Mouse (Mus musculus) cerebellum, adult 11-12 months (tissue): Measurements from ENCODE around the gene Zap70.

Experiments used
- DNase-seq: peaks from one replicate; pipeline ENCODE4 v3.0.0; 2022

Zap70 gene

DNA sequence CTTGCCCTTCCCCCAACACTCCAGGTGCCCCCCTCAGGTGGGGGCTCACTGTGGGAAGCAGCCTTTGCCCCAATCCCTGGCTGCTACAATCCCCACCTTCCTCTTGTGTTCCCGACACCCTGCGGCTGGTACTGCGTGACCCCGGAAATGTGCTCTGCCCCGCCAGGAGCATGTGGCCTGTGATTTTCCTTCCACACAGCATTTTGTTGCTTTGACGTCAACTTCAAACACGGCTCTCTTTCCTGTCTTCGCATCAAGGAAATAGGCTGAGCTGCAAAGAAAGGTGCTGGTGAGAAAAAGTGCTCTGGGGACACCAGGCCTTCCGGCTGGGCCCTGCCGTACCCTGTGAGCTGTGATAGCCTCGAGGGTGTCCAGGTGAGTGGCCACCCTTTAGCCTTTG, at the start of gene Zap70:
Gene Zap70 (plus strand): TSS at position 231 of the 400 bp plus-strand sequence.
- no peak for DNase-seq

DNA sequence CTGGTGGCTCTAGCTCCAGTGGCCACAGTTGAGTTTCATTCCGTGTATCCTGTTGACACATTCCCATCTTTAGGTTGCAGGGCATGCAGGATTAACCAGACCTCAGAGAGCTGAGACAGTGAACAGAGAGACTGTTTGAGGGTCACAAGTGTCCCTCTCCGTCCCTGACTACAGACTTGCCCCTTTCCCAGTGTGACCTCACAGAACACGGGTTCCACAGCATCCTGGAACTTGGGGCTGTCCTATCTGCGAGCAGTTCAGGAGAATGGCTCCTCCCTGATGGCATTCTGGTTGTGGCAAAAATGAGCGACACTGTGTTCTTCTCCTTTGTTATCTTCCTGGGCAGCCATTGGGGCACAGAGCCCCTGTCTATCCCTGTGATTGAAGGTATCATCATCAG, 47.3 kb upstream of the Zap70 start, which contains the start of gene Actr1b:
Gene Actr1b (minus strand): TSS at position 112 of the 400 bp plus-strand sequence.
- no peak for DNase-seq

GRCm38 (mm10) chr1:36718786-36719185, 42.8 kb upstream of the Zap70 start:
- no peak for DNase-seq

DNA sequence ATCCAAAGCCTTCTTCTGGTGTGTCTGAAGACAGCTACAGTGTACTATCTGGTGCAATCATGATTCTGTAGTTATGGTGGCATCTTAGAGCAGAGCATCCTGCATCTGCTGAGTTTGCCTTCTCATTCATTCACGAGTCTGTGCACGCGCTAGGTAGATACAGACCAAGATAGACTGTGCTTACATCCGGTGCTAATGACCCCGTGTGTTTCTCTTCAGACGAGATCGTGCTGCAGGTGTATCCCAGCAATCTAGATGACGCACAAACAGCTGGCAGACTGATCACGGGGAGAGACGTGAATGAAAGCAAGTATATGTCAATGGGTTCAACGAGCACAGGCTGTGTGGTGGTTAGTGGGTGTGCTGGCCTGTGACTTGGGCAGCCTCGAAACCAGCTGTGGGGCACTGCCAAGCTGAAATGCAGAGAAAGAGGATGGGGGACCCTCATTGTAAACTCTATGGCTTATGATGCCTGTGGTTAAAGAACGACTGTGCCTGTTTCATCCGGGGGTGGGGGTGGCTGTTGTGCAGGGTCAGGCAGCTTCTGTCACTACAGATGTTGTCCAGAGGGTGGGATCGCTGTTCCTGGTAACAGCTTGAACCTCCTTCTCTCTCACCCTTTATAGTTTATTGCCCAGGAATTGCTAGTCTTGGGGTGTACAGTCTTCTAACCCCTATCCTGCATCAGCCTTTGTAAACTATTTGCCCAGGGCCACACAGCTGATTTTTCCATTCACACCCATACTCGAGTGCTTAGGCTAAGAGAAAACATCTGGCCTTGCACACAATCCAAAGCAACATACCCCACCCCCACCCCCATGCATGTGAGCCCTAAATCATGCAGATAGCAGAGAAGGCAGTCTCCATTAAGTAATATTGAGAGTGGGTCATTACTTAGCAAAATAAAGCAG, 38.2 kb upstream of the Zap70 start:
- DNase-seq: no peak

DNA sequence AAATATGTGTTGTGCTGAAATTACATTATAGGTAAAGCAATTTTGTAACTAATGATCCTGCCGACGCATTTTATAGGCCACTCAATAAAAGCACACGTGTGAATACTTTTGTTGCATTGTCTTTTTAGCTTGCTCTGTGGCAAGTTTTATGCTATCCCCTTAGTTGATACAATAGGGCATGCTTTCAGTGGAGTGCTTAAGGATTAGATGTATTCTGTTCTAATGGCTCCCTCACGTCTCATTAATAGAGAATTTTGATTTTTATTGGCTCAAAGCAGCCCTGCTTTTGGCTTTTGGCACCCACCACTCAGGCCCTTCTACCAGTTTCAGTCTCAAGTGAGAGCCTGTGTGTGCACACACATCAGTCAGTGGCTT, 37.6 kb upstream of the Zap70 start:
- no peak for DNase-seq

DNA sequence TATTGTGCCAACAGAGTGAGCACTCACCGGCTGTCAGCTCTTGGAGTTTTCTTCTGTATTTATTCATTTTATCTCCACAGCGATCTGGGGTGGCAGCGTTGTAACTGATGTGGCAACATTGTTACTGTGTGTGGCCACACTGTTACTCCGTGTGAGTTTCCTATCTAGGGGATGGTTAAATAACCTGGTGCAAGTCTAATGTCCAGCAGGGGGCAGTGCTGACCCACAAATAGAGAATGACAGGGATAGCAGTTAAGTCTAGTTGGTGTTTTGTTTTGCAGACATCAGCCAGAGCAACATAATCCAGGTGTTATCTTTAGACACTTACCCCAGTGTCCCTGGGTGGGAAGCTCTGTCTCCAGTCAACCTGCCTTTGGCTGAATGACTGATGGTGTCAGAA, 24.3 kb upstream of the Zap70 start:
- peak; percentile 57 for DNase-seq

DNA sequence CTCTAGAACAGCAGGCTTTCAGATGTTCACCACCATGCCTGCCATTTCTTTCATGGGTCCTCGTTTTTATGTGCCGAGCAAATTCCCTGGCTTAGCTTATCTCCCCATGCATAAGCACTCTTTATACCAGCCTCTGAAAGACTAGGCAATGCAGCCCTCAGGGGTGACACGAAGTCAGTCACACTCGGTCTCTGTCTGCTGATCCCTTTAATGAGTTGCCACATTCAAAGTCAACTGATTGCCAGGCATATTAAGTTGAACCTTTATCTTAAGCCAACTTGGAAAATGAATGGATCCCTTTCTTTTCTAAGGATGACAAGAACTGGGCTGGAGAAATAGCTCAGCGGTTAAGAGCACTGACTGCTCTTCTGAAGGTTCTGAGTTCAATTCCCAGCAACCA, 22.4 kb upstream of the Zap70 start:
- DNase-seq: no peak

DNA sequence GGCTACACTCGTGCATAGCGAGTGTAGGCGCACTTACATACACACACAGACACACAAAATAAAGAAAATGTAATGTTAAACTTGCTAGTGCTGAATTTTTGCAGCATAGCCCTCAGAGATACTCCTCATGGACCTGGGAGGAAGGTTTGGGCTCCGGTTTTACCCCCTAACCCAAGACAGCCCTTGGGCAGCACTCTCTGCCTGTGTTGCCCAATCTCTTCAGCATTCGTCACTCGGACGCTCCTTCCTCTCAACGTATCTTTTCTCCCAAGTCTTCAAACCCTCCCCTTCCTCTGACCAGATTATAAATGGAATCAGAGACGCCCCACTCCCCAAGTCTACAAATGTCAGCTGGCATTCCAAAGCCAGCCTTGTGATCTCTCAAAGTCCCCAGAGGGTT, 18.6 kb upstream of the Zap70 start:
- DNase-seq: no peak

GRCm38 (mm10) chr1:36744268-36744944, 17.2 kb upstream of the Zap70 start:
- DNase-seq: peak; percentile 63

GRCm38 (mm10) chr1:36745661-36746060, 15.9 kb upstream of the Zap70 start:
- no peak for DNase-seq

DNA sequence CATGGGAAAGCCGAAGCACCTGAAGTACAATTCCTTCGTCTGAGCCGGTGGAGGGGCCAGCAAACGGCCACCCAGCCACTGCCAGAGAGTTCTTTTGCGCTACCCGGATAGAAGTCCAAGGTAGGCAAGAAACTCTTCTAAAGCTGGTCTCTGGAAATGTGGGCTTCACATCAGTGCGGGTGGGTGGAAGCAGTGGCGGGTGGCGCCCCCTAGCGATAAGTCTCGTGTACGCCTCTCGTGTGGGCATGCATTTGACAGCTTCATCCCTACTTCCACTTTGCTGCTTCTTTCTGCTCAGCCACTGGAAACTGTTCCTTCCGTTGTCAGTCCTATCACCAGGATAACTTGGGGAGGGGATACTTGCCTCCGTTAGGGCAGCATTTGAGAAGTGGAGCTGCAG, 15.1 kb upstream of the Zap70 start:
- DNase-seq: no peak

- no peak for DNase-seq
These were observed 7.5 kb upstream of the Zap70 start for GRCm38 (mm10) chr1:36753932-36754675.

GRCm38 (mm10) chr1:36758553-36758952, 3.0 kb upstream of the Zap70 start:
- DNase-seq: no peak

DNA sequence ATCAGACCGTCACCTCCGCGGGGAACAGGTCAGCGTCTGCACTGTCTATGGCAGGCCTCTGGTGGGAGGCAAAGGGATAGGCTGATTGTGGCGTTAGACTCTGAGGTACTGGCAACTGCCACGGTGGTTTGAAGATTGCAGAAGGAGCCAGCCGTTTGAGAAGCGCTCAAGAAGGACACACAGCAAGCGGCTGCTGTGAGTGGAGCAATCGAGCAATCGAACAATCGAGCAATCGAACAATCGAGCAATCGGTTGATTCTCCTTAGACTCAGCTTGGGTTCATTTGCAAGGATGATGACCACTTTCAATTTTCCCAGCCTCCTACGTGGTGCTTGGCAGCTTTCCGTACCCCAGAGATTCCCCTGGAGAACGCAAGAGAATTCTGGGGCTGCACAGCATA, 2.5 kb upstream of the Zap70 start:
- no peak for DNase-seq

DNA sequence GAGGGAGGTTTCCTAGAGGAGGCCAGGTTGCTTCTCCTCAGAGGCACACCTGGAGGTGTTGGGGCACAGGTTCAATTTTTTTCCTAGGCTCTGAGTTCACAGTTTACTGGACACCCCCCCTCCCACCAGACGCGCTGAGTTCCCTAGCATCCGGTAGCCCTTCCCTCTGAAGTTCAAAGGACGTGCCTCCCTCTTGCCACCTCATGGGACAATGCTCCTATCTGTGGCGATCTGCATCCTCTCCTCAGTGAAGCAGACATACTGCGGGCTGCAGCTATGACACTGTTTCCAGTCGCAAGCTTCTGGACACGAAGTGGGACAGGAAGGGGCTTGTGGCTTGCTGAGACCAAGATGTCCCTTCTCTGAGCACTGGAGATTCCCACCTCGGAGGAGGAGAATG, 1.2 kb upstream of the Zap70 start:
- no peak for DNase-seq

DNA sequence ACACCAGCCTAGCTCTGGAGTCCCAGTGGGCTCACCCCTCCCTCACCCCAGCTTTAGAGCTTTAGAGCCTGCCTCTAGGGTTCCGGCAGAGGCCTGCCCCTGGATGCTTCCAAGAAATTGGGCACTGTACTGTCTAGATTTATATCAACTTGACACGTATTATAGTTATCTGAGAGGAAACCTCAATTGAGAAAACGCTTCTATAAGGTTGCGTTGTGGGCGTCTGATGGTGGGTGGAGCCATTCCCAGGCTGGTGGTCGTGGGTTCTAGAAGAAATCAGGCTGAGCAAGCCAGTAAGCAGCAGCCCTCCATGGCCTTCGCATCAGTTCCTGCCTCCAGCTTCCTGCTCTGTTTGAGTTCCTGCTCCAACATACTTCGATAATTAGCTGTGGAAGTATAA, 537 bp upstream of the Zap70 start:
- DNase-seq: no peak

DNA sequence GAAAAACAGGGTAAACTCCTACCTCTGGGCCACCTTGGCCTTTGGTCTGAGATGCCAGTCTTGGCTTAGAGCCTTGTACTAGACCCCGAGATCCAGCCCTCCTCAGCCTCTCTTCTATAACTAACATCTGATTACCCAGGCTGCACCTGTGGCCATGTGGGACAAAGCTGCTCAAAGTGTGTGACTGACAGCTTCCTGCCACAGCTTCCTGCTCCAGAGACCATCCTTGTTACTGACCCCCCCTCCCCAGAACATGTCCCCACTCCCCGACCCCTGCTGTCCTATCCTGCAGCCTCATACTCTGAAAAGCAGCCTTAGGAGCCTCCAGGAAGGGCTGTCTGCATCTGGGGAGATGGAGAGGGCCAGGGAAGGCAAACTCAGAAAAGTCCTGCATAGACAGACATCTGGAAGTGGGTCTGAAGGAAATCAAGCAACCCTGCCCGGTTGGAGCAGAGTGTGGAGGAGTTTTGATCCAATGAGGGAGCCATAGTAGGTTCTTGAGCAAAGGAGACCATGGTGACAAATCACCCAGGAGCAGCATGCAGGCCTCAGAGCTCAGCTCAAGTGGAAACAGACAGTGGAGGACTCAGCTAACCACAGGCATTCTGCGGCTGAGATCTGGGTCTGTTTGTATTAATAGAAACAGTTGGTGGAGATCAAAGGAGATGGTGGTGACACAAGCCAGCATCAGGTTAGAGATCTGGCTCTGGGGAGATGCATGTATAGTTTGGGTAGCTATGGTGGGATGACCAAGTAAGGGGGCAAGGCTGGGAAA, 5.0 kb downstream of the Zap70 start:
- DNase-seq: no peak

DNA sequence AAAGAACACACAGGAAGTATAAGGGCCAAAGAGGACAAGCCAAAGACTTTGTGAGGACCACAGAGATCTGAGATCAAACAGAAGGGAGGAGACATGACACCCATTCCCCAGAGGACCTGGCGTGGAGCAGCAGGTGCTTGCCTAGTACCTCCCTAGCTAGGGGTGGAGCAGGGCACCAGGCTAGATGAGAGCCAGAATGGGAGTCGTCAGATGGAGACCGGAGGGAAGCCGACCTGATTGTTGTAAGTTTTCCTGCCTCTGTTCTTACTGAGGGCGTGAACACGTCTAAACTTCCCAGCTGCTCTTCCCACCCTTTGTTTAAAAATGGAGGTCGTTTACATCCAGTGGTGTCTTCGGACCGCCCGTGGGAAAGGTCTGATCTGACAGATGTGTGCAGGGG, 5.7 kb downstream of the Zap70 start:
- DNase-seq: no peak

DNA sequence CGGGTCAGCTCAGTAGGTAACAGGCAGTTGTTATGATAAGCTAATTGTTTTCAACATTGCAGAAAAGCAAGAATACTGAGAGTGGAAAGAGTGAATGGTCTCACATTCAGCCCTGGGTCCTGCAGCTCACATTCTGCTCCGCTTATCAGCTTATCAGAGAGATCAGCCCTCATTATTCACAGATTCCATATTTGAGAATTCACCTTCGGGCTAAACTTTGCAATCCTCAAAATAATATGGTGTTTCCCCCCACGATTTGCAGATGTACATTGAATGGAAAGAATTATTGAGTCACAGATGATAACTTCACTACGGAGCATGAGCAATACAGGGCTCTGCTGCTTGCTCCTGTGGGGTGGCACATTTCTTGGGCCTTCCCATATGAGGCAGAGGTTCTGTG, 7.2 kb downstream of the Zap70 start:
- no peak for DNase-seq

- DNase-seq: no peak
These were observed 8.4 kb downstream of the Zap70 start for GRCm38 (mm10) chr1:36769951-36770350.

GRCm38 (mm10) chr1:36770998-36771397, 9.4 kb downstream of the Zap70 start:
- no peak for DNase-seq

GRCm38 (mm10) chr1:36772198-36772934, 10.8 kb downstream of the Zap70 start:
- no peak for DNase-seq
